Mouse (Mus musculus) forebrain, embryonic 10.5 days (tissue): ENCODE results near the gene Snx5. TPM values are rescaled to one million over a fixed set of nuclear protein-coding genes. Genes with fewer than 3 reads are reported as not detected.

Experiments used
- DNase-seq: peaks from one replicate; pipeline ENCODE4 v3.0.0-alpha.2; 2017; ENCODE audit warnings: low spot score; ENCODE audit errors: extremely low spot score
- H3K27ac ChIP-seq: fragments of 300-500 bp; sonication (generic); 2 replicates; pipeline ENCODE4 v1.5.1; 2016; ENCODE audit warnings: mild to moderate bottlenecking
- H3K27me3 ChIP-seq: fragments of 300-500 bp; sonication (generic); 2 replicates; pipeline ENCODE4 v1.6.1; 2016; ENCODE audit warnings: mild to moderate bottlenecking; ENCODE audit not compliant: poor library complexity, severe bottlenecking
- H3K36me3 ChIP-seq: fragments of 300-500 bp; sonication (generic); replicated peaks from 2 replicates; pipeline ENCODE4 v1.6.1; 2016; ENCODE audit warnings: mild to moderate bottlenecking, moderate library complexity
- H3K4me1 ChIP-seq: fragments of 300-500 bp; sonication (generic); 2 replicates; pipeline ENCODE4 v1.6.1; 2016
- H3K4me3 ChIP-seq: fragments of 300-500 bp; sonication (generic); 2 replicates; pipeline ENCODE4 v1.5.1; 2016; ENCODE audit warnings: mild to moderate bottlenecking, moderate library complexity
- H3K9me3 ChIP-seq: fragments of 300-500 bp; sonication (generic); 2 replicates; pipeline ENCODE4 v1.6.1; 2016; ENCODE audit warnings: mild to moderate bottlenecking, moderate library complexity
- WGBS: fragments of 180-500 bp; shearing (Covaris S2); methylation state at CpG from one replicate; pipeline ENCODE4 v1.1.7; 2016; 5-methylcytosine and 5-hydroxymethylcytosine counted together
- polyA plus RNA-seq: library from polyadenylated mRNA; unstranded; fragments of >200 nt; fragmentation: Nextera tagmentation; extraction: Ambion mirVana; gene quantifications from 2 replicates; pipeline ENCODE4 v1.2.1, GENCODE M21; 2016

The Snx5 gene
- polyA plus RNA-seq, 1 experiment from 2014 or later: 133 TPM

- H3K27ac ChIP-seq: no peak overlapping the region
- H3K36me3 ChIP-seq: peaks cover 46% of the 10 kb centered on the region
- H3K9me3 ChIP-seq: no peaks in the 10 kb centered on the region
- DNase-seq: no peak
- no peaks in the 10 kb centered on the region for H3K27me3 ChIP-seq
- WGBS: 87% methylated on average over 3 of the region's 3 CpGs
- no peak overlapping the region for H3K4me3 ChIP-seq
- H3K4me1 ChIP-seq: peaks cover 9% of the 10 kb centered on the region
Observed at GRCm38 (mm10) chr2:144280568-144280967, 9.9 kb upstream of the Snx5 start.

DNA sequence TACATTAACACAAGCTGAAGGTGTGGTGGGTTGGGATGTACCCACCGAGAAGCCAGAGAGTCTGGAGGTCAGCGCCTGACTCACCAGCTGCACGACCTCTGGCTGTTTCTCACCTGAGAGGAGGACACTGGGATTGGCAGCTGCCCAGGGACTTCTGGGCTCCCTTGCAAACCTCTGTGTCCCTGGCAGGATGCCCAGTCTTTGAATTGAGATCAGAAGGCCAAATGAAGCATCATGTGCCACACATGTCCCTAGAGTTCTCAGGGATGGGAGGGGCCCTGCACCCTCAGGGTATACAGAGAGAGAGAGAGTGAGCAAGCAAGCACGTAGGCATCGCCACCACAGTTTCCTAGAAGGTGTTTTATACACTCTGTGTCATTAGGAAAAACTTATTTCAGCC is 9.0 kb upstream of the Snx5 start:
- WGBS: 90% methylated on average over 5 of the region's 5 CpGs
- no peak overlapping the region for H3K4me3 ChIP-seq
- H3K4me1 ChIP-seq: peaks cover 11% of the 10 kb centered on the region
- H3K27ac ChIP-seq: no peak overlapping the region
- no peaks in the 10 kb centered on the region for H3K27me3 ChIP-seq
- no peak for DNase-seq
- H3K9me3 ChIP-seq: no peaks in the 10 kb centered on the region
- H3K36me3 ChIP-seq: peaks cover 49% of the 10 kb centered on the region

DNA sequence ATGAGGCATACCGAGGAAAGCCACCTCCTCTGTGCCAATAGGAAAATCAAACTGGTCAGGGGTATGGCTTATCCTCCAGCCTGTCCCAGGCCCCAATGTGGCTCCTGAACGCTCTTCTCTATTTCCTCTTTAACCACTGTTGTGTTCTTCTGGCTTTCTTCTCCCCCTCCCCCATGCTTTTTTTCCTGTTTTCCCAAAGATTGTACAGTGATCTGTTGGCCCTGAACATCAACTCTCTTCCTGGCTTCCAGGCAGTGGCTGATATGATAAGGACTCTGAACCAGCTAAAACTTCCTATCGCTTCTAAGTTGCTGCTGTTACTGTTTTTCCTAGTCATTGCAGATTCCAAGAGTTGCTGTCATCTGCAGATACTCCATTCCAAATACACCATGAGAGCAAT is 6.2 kb upstream of the Snx5 start:
- no peak for DNase-seq
- peaks cover 22% of the 10 kb centered on the region for H3K4me1 ChIP-seq
- no peaks in the 10 kb centered on the region for H3K9me3 ChIP-seq
- H3K27me3 ChIP-seq: no peaks in the 10 kb centered on the region
- peaks cover 64% of the 10 kb centered on the region for H3K36me3 ChIP-seq
- H3K4me3 ChIP-seq: no peak overlapping the region
- WGBS: 93% methylated on average over 3 of the region's 3 CpGs
- no peak overlapping the region for H3K27ac ChIP-seq

DNA sequence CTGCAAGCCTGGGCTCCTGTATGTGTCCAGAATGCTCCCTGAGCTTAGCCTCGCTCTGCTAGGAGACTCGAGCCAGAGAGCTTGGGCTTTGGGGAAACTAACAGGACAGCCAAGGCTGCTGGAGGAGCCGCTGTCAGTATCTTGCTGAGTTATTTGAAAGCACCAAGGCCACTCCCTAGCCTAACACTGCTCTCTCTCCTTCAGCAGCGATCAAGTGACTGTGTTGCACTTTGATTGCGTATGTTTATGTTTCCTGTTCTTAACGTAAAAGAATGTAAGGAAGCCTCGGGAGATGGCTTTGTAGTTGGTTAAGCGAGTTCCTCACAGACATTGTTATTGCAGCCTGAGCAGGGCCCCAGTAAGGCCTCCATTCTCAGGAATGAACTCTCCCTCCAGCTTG is 4.0 kb upstream of the Snx5 start:
- no peak for DNase-seq
- peaks cover 54% of the 10 kb centered on the region for H3K36me3 ChIP-seq
- no peak overlapping the region for H3K4me3 ChIP-seq
- peaks cover 33% of the 10 kb centered on the region for H3K4me1 ChIP-seq
- WGBS: 76% methylated on average over 8 of the region's 8 CpGs
- H3K27me3 ChIP-seq: no peaks in the 10 kb centered on the region
- no peak overlapping the region for H3K27ac ChIP-seq
- H3K9me3 ChIP-seq: no peaks in the 10 kb centered on the region

- no peak for DNase-seq
- Histone ChIP-seq H3K27ac (no peak overlapping the region), H3K27me3 (no peaks in the 10 kb centered on the region), H3K36me3 (peaks cover 51% of the 10 kb centered on the region), H3K9me3 (no peaks in the 10 kb centered on the region), H3K4me1 (peaks cover 56% of the 10 kb centered on the region), H3K4me3 (no peak overlapping the region)
- 94% methylated on average over 12 of the region's 12 CpGs for WGBS
Observed at GRCm38 (mm10) chr2:144272088-144272487, 1.4 kb upstream of the Snx5 start.

GRCm38 (mm10) chr2:144269679-144270475 is 829 bp downstream of the Snx5 start:
- Histone ChIP-seq H3K27me3 (no peaks in the 10 kb centered on the region), H3K4me3 (peak overlapping the region; percentile 84), H3K4me1 (peaks cover 72% of the 10 kb centered on the region), H3K36me3 (peaks cover 60% of the 10 kb centered on the region), H3K9me3 (no peaks in the 10 kb centered on the region), H3K27ac (peak overlapping the region; percentile 99)
- no peak for DNase-seq
- WGBS: under 1% methylated on average over 33 of the region's 33 CpGs

DNA sequence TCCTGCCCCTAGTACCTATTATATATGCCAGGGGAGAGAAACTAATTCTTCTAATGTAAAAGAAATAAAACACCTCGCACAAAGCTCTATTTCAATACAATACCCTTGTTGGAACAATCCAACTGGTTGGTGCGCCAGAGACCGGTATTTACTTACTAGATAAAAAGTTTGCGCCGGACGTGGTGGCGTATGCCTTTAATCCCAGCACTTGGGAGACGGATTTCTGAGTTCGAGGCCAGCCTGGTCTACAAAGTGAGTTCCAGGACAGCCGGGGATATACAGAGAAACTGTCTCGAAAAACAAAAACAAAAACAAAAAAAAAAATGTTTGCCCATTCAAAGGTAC is 1.4 kb downstream of the Snx5 start:
- Histone ChIP-seq H3K4me1 (peaks cover 69% of the 10 kb centered on the region), H3K4me3 (peak overlapping the region; percentile 84), H3K27me3 (no peaks in the 10 kb centered on the region), H3K36me3 (peaks cover 63% of the 10 kb centered on the region), H3K27ac (peak overlapping the region; percentile 99), H3K9me3 (no peaks in the 10 kb centered on the region)
- DNase-seq: no peak
- 1% methylated on average over 11 of the region's 11 CpGs for WGBS

- Histone ChIP-seq H3K9me3 (no peaks in the 10 kb centered on the region), H3K27me3 (no peaks in the 10 kb centered on the region), H3K36me3 (peaks cover 69% of the 10 kb centered on the region), H3K4me1 (peaks cover 67% of the 10 kb centered on the region), H3K27ac (peak overlapping the region; percentile 99), H3K4me3 (peak overlapping the region; percentile 84)
- 7% methylated on average over 6 of the region's 6 CpGs for WGBS
- no peak for DNase-seq
Observed at GRCm38 (mm10) chr2:144268446-144269305, 2.0 kb downstream of the Snx5 start.

- H3K27ac ChIP-seq: no peak overlapping the region
- H3K27me3 ChIP-seq: no peaks in the 10 kb centered on the region
- peak overlapping the region; percentile 84 for H3K4me3 ChIP-seq
- H3K9me3 ChIP-seq: no peaks in the 10 kb centered on the region
- peaks cover 73% of the 10 kb centered on the region for H3K36me3 ChIP-seq
- peaks cover 61% of the 10 kb centered on the region for H3K4me1 ChIP-seq
- DNase-seq: no peak
- WGBS: 51% methylated on average over 1 of the region's 1 CpGs
Observed at GRCm38 (mm10) chr2:144267731-144268015, 3.0 kb downstream of the Snx5 start.

- Histone ChIP-seq H3K27me3 (no peaks in the 10 kb centered on the region), H3K9me3 (no peaks in the 10 kb centered on the region), H3K4me1 (peaks cover 59% of the 10 kb centered on the region), H3K27ac (no peak overlapping the region), H3K4me3 (peak overlapping the region; percentile 84), H3K36me3 (peaks cover 73% of the 10 kb centered on the region)
- 59% methylated on average over 5 of the region's 5 CpGs for WGBS
- no peak for DNase-seq
Observed at GRCm38 (mm10) chr2:144267004-144267730, 3.5 kb downstream of the Snx5 start.

GRCm38 (mm10) chr2:144265916-144266683 is 4.6 kb downstream of the Snx5 start:
- H3K4me1 ChIP-seq: peaks cover 52% of the 10 kb centered on the region
- peaks cover 82% of the 10 kb centered on the region for H3K36me3 ChIP-seq
- 62% methylated on average over 4 of the region's 4 CpGs for WGBS
- H3K4me3 ChIP-seq: peak overlapping the region; percentile 84
- H3K27ac ChIP-seq: no peak overlapping the region
- DNase-seq: no peak
- H3K9me3 ChIP-seq: no peaks in the 10 kb centered on the region
- H3K27me3 ChIP-seq: no peaks in the 10 kb centered on the region

GRCm38 (mm10) chr2:144265120-144265488 is 5.6 kb downstream of the Snx5 start:
- Histone ChIP-seq H3K36me3 (peaks cover 92% of the 10 kb centered on the region), H3K9me3 (no peaks in the 10 kb centered on the region), H3K4me1 (peaks cover 45% of the 10 kb centered on the region), H3K27me3 (no peaks in the 10 kb centered on the region), H3K27ac (no peak overlapping the region), H3K4me3 (no peak overlapping the region)
- no peak for DNase-seq
- 76% methylated on average over 3 of the region's 3 CpGs for WGBS
